Mouse (Mus musculus) thymus, adult 18-20 months (tissue): ENCODE results near the gene Apc2.
A peak's percentile ranks its signal among the peaks of the same experiment; 100 is the strongest.

Experiments
- DNase-seq, 2 experiments: peaks; one replicate each; pipeline ENCODE4 v3.0.0; 2022; ENCODE audit warnings: mixed read lengths in 2 of 2

The Apc2 gene

DNA sequence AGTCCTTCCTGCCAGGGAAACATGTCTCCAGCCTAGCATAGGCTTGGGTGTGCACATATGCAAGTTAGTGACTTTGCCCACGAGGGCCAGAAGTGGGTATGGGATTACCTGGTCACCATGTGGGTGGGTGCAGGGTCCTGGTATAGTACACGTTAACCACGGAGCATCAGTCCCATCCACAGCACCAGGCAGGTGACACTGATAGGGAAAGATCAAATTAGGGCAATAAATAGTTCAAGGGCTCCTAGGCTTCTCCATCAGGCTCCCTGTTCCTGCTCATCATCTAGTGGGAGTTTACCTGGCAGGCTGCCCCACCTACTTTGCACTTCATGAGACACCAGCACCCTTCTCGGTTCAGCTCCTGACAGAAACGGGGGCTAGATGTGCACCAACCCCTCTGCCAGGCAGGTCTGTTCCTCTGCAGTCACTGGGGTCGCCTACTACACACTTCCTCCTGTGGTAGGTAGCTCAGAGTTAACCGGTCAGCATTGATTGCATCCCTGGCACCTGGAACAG lies 931 bp upstream of the Apc2 start:
- no peak for DNase-seq

- no peak for DNase-seq
Measured at GRCm38 (mm10) chr10:80296824-80297223, 1.0 kb downstream of the Apc2 start.

GRCm38 (mm10) chr10:80297526-80298133 lies 1.9 kb downstream of the Apc2 start:
- no peak for DNase-seq

DNA sequence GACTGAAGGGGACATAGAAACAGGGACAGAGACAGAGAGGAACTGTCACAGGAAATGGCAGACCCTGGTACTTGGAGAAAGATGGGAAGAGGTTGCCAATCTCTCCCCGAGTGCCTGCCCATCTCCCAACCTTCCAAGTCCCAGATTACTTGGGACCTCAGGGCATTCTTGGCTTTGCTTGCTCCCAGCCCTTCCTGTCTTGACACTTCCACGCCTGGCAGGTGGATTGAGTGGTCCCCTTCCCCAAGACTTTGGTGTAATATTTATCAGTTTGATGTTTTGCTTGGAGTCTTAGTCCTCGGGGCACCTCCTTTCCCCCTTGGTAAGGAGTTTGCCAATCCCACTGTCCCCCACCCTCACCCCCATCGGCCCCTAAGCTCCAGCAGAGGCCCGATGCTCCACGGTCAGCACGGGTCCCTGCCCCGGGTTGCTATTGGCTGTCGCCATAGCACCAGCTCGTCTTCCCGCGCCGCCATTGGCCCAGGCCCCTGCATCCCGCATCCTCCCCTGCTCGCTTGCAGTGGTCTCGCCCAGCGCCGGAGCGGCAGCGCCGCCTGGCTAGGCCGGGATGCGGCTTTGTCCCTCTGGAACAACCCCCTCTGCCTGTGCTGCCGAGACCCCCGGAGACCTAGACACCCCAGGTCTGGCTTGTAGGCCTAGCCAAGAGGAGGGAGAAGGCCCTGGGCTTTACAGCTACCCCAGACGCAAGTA lies 2.9 kb downstream of the Apc2 start:
- no peak for DNase-seq

DNA sequence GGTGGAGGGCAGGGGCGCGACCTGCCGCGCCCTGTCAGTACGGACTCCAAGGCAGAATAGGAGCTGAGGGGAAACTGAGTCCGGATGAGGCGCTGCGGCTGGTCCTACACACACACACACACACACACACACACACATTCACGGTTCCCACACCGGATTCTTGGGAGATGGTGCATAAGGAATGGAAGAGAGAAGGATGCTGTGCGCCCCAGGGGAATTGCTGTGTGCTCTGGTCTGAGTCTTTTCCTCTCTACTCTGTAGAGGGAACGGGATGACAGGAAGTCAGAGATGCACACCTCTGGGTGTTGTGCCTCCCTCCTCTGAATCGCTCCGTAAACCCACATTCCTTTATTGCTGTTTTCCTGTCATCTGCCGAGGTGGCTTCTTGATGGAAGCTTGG lies 3.5 kb downstream of the Apc2 start:
- no peak for DNase-seq

DNA sequence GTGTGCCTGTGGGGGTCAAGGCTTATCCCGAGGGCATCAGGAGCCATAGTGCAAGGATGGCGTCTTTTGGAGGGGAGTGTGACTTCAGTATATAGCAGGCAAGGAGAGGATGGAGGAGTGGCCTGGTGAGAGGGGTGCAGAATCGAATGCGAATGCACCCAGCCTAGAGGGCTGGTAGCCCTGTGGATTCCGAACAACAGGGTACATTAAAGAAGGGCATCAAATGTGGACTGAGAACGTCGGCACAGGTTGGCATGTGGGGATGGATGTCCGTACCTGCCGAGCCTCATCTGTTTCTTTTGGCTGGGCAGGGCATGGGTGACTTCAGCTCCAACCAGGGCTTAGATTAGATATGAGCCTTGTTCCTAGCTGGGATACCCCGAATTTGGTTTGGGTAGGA lies 4.0 kb downstream of the Apc2 start:
- DNase-seq, result no peak

GRCm38 (mm10) chr10:80300672-80301181 lies 5.0 kb downstream of the Apc2 start:
- no peak for DNase-seq

GRCm38 (mm10) chr10:80301256-80302081 lies 5.7 kb downstream of the Apc2 start:
- no peak for DNase-seq

DNA sequence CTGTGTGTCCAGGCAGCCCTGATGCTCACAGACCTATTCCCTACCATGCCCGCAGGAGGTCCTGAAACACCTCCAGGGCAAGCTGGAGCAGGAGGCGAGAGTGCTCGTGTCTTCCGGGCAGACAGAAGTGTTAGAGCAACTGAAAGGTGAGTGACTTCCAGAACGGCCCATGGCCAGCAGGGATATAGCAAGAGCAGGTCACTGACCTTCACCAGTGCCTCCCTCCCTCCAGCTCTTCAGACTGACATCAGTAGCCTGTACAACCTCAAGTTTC lies 6.2 kb downstream of the Apc2 start:
- no peak for DNase-seq

DNA sequence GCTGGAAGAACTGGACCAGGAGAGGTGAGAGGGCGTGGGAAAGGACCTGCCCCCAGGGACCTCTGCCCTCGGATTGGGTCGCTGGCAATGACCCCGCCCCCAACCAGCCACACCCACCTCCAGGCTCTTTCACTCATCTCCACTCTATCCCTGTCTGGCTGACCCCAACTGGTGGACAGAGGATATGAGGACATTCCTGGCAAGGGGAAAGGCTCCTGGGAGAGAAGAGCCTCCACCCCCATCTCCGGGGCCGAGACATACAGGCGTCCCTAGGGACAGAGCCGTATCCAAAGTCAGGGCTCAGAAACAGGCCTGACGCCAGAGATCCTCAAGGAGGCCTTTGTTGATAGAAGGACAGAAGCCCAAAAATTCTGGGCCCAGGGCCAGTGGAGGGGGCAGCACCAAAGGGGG lies 6.7 kb downstream of the Apc2 start:
- no peak for DNase-seq

DNA sequence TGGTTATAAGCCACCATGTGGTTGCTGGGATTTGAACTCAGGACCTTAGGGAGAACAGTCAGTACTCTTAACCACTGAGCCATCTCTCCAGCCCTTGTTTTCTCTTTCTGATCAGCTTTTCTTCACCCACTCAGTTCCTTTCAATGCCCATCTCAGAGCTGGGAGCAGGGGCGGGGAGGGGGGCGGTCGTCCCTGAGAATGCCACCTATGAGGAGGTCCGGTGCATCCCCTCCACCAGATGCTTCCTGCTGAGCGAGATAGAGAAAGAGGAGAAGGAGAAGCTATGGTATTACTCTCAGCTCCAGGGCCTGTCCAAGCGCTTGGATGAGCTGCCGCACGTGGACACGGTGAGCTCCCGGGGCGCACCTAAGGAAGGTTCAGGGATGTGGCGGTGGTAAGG lies 8.7 kb downstream of the Apc2 start:
- DNase-seq, result no peak

DNA sequence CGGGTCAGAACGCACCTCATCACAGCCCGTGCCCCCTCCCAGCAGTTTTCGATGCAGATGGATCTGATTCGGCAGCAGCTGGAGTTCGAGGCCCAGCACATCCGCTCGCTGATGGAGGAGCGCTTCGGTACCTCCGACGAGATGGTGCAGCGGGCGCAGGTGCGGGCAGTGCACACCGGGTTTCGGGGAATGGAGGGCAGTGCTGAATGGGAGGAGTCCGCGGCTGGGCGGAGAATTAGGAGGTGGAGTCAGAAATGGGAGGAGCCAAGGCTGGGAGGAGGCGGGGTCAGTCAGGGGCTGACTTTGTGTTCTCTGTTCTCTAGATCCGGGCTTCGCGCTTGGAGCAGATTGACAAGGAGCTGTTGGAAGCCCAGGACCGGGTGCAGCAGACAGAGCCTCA lies 9.1 kb downstream of the Apc2 start:
- no peak for DNase-seq

DNA sequence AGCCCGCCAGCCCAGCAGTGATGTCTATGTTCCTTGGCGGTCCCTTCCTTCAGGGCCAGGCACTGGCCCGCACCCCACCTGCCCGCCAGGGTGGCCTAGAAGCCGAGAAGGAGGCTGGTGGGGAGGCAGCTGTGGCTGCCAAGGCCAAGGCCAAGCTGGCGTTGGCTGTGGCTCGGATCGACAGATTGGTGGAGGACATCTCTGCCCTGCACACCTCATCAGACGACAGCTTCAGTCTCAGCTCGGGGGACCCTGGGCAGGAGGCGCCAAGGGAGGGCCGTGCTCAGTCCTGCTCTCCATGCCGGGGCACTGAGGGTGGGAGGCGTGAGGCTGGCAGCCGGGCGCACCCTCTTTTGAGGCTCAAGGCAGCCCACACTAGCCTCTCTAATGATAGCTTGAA lies 15.8 kb downstream of the Apc2 start:
- no peak for DNase-seq

DNA sequence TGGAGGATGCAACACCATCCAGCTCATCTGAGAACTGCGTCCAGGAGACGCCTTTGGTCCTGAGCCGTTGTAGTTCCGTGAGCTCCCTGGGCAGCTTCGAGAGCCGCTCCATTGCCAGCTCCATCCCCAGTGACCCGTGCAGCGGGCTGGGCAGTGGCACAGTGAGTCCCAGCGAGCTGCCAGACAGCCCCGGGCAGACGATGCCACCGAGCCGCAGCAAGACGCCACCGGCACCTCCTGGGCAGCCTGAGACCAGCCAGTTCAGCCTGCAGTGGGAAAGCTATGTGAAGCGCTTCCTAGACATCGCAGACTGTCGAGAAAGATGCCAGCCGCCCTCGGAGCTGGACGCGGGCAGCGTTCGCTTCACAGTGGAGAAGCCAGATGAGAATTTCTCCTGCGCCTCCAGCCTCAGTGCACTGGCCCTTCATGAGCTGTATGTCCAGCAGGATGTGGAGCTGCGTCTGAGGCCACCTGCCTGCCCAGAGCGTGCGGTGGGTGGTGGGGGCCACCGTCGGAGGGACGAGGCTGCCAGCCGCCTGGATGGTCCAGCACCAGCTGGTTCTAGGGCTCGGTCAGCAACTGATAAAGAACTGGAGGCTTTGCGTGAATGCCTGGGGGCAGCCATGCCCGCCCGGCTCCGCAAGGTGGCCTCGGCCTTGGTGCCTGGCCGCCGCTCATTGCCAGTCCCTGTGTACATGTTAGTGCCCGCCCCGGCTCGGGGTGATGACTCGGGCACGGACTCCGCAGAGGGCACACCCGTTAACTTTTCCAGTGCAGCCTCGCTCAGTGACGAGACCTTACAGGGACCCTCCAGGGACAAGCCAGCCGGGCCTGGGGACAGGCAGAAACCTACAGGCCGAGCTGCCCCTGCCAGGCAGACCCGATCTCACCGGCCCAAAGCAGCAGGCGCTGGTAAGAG lies 17.1 kb downstream of the Apc2 start:
- no peak for DNase-seq

DNA sequence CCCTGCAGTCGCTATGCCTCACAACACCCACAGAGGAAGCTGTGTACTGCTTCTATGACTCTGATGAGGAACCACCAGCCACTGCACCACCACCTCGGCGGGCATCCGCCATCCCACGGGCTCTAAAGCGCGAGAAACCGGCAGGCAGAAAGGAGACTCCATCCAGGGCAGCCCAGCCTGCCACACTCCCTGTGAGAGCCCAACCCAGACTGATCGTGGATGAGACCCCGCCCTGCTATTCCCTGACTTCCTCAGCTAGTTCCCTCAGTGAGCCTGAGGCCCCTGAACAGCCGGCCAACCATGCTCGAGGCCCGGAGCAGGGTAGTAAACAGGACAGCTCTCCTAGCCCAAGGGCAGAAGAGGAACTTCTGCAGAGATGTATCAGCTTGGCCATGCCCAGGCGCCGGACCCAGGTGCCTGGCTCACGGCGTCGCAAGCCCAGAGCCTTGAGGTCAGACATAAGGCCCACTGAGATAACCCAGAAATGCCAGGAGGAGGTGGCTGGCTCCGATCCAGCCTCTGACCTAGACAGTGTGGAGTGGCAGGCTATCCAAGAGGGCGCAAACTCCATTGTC lies 17.9 kb downstream of the Apc2 start:
- DNase-seq, result no peak

DNA sequence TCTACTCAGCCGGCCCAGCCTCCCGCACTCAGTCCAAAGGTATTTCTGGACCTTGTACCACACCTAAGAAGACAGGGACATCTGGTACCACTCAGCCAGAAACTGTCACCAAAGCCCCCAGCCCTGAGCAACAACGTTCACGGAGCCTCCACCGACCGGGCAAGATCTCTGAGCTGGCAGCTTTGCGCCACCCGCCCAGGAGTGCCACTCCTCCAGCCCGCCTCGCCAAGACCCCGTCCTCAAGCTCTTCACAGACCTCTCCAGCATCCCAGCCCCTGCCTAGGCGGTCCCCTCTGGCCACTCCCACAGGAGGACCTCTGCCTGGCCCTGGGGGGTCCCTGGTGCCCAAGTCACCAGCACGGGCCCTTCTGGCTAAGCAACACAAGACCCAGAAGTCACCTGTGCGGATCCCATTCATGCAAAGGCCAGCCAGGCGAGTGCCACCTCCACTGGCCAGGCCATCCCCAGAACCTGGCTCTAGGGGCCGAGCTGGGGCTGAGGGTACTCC lies 18.8 kb downstream of the Apc2 start:
- no peak for DNase-seq

DNA sequence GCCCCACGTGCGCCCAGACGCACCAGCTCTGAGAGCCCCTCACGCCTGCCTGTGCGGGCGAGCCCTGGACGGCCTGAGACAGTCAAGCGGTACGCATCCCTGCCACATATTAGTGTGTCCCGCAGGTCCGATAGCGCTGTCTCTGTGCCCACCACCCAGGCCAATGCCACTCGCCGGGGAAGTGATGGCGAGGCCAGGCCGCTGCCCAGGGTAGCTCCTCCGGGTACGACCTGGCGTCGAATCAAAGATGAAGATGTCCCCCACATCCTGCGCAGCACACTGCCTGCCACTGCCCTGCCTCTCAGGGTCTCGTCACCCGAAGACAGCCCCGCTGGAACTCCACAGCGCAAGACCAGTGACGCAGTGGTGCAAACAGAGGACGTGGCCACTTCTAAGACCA lies 19.5 kb downstream of the Apc2 start:
- DNase-seq, result no peak

DNA sequence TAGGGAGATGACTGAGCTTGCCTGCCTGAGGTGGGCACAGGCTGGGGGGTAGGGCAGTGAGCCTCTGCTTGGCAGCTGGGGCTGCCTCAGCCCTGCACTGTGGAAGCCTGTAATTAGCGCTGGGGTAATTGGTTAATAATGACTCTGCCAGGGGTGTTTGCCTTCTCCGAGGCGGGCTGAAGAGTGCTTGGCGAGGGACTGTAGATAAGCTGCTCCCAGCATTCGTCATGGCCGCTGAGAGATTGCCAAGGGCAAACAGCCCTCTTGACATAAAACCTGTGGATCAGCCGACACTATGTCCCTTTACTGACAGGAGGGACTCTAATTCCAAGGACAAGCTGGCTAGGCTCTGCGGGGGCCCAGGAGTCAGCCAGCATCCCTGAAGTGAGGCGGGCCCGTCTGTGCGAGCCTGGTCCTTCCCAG lies 20.6 kb downstream of the Apc2 start:
- DNase-seq, result no peak

DNA sequence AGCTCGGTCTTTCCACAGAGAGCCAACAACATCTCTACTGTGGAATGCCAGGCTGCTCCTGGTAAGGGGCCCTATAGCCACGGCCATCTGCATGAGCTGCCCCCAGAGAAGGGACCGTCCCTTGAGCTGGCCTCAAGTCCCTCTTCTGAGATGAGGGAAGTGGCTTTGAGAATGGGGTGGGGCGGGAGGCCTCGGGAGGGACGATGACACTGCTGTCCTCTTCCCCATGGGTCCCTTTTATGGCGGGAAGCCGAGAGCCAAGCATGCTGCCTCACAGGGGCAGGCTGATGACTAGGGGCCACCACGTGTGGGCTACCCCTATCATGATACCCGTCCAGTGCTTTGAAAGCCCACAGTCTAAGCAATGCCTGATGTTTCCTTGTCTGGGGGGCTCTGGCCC lies 21.2 kb downstream of the Apc2 start:
- no peak for DNase-seq

GRCm38 (mm10) chr10:80320340-80320760 lies 24.6 kb downstream of the Apc2 start, which contains the start of gene 2310011J03Rik:
2310011J03Rik (minus strand) TSS chr10:80320537.
- peak; percentile 85 to 86 for DNase-seq

- no peak for DNase-seq
Measured at GRCm38 (mm10) chr10:80321014-80321669, 25.4 kb downstream of the Apc2 start.
